ENCODE assay signal across 23 mouse cellular contexts in the genomic region with DNA sequence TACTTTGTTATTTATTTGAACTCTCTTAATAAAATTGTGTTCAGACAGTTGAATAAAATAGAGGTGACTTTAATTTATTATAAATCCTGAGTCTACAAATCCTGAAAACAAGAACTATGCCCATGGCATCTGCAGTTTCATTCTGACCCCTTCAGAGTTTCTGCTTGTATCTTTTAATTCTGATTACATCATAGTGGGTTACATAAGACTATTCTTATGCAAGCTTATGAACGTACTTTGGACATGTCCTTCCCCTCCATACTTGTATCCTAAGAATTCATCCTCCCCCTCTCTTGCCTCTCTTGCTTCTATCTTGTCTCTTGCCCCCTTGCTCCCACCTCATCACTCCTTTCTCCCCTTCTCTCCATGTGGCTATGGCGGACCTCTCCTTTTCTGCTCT. TPM values are rescaled to one million over a fixed set of nuclear protein-coding genes. Genes with fewer than 3 reads are reported as not detected.
"Had no signal": no experiment of that assay in that cellular context is flagged by ENCODE, and none has a peak within 500 bp of the region (broad histone marks: within the 10 kb centered on the region; RNA-seq: fewer than 3 reads in every experiment).

No protein-coding gene starts in this region.

- H3K9ac ChIP-seq: neural tube, embryonic 13.5 days; neural tube, embryonic 15.5 days; stomach, embryonic 15.5 days had no signal

- H3K4me3 ChIP-seq: neural tube, embryonic 13.5 days; neural tube, embryonic 15.5 days; stomach, embryonic 15.5 days had no signal

- H3K27me3 ChIP-seq: neural tube, embryonic 13.5 days; neural tube, embryonic 15.5 days; stomach, embryonic 15.5 days had no signal

- H3K4me1 ChIP-seq: neural tube, embryonic 13.5 days; neural tube, embryonic 15.5 days; stomach, embryonic 15.5 days had no signal

- DNase-seq: retina, postnatal 1 day; right cerebral cortex, adult 18-20 months; right cerebral cortex, postnatal 14 days; right cerebral cortex, postnatal 25 days; right cerebral cortex, postnatal 4 days; spleen, adult 18-20 months; thymus, adult 18-20 months; thymus, adult 2 months; thymus, postnatal 14 days; thymus, postnatal 25 days; thymus, postnatal 36 days; thymus, postnatal 4 days had no signal

- H3K27ac ChIP-seq: neural tube, embryonic 13.5 days; neural tube, embryonic 15.5 days; stomach, embryonic 15.5 days; stomach, postnatal 0 days had no signal

- H3K36me3 ChIP-seq: neural tube, embryonic 13.5 days; neural tube, embryonic 15.5 days; stomach, embryonic 15.5 days had no signal

RNA-seq across cellular contexts. Expression of a gene that starts 7.6 kb away (rescaled TPM):
- polyA plus RNA-seq: neural tube, embryonic 13.5 days; neural tube, embryonic 14.5 days; neural tube, embryonic 15.5 days; small intestine, adult 2 months; spleen, adult 2 months; stomach, embryonic 14.5 days; stomach, embryonic 15.5 days; stomach, embryonic 16.5 days; stomach, postnatal 0 days; thymus, adult 2 months; thymus, postnatal 0 days; urinary bladder, adult 2 months had no signal
